Mouse (Mus musculus): ENCODE data around the gene Atn1. TPM values are rescaled to one million over a fixed set of nuclear protein-coding genes. Genes with fewer than 3 reads are reported as not detected.
"Not testable (repeated sequence)": the region's sequence is repeated elsewhere in the genome, so short reads cannot be mapped to it uniquely, and the experiment has no call there.

The Atn1 gene
- 100 to 1,000 TPM; 147 to 149 TPM for total RNA-seq (2021)
- long read RNA-seq, experiment 1, partial matches to known transcripts: 4 of 5 reads
- long read RNA-seq, experiment 1, other reads (novel, unspliced or antisense): 1 of 5 reads
- long read RNA-seq, experiment 2, partial matches to known transcripts: 12 of 17 reads
- long read RNA-seq, experiment 2, other reads (novel, unspliced or antisense): 5 of 17 reads

GRCm38 (mm10) chr6:124755831-124756595 is at the start of gene Atn1, which contains the start of gene Gm45234:
Atn1 (minus strand) TSS chr6:124756524.
Gm45234 (minus strand) TSS chr6:124756021.
- peak in 1 of 2 experiments; percentile 57 for DNase-seq (ENCODE audit: low spot score in 2 of 2)

DNA sequence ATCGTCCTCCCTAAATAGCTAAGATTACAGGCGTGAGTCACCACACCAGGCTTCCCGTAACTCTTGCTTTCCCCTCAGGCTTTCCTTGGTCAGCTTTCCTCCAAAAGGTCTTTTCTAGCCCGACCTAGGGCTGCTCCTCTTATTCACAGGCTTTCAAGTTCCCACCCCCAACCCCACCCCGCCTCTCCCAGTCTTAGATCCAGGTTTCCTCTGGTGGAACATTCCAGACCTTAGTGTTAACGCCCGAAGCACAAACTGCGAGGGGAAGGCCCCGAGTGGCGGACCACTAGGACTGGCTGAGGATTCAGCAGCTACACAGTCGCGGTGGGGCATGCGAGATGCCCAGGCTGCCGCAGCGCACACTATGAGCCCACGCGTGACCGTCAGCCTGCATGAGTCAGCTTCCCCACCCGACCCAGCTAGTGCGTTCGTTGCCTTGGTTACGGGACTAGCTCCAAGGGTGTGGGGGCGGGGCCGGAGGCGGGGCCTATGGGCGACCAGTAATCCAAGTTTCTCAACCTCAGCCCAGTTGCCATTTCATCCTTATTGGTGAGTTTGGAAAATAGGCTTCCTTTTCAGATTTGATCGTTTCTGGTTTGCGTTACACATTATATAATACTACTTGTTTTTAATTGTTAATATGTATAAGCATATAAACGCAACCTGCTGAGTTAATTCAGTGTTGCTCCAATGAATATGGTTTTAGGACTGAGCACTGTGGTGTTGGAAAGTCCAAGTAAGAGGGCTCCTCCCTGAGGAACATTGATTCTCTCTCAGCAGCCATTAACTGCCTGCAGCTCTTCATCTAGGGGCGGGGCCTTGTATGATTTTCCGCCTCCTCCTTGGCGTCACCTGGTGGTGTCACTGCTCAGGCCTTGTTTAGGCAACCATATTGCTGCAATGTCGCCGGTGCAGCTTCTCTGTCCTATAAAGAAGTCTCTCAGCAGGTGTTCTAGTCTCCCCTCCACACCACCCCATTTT is 49.3 kb upstream of the Atn1 start:
- DNase-seq (ENCODE audit: low spot score in 2 of 2): peak; percentile 92 to 97

DNA sequence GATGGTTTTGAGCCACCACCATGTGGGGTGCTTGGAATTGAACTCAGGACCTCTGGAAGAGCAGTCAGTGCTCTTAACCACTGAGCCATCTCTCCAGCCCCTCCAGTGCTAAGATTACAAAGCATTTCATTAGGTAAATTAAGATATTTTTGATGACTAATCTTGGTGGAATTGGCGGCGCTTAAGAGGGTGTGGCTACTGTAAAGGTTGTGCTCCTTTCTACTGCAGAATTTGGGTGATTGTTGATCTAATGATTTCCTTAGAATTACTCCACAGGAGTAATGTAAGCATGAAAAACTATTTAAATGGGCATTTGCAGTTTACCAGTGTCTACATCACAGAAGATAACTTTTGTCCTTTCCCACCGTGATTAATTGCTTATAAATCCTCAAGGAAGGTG is 48.0 kb upstream of the Atn1 start:
- no peak for DNase-seq (ENCODE audit: low spot score in 2 of 2)

GRCm38 (mm10) chr6:124803691-124804090 is 47.4 kb upstream of the Atn1 start:
- not testable (repeated sequence) for DNase-seq (ENCODE audit: low spot score in 2 of 2)

DNA sequence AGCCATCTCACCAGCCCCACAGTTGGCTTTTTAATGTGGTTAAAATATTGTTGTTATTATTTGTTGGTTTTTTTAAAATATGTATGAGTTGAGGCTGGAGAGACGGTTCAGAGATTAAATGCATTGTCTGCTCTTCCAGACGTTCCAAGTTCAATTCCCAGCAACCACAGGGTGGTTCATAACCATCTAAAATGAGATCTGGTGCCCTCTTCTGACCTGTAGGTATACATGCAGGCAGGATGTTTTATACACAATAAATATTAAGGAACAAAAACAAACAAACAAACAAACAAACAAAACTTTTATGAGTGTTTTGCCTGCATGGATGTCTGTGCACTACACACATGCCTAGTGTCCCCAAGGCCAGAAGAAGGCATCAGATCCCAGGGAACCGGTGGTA is 46.7 kb upstream of the Atn1 start:
- no peak for DNase-seq (ENCODE audit: low spot score in 2 of 2)

DNA sequence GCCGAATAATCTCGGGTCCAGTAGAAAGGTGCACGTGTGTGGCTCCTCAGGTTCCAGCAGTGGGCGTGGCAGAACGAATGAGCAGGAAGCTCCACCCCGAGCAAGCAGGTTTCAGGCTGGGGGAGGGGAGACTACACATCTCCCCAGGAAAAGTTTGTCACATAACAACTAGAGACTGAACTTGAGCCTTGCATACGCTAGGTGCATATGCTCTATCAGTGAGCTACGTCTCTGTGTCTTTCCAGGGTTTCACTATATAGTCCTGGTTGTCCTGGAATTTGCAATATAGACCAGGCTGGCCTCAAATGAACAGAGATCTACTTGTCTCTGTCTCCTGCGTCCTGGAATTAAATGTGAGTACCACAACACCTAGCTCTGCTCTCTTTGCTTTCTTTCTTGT is 46.1 kb upstream of the Atn1 start:
- DNase-seq (ENCODE audit: low spot score in 2 of 2): not testable (repeated sequence)

DNA sequence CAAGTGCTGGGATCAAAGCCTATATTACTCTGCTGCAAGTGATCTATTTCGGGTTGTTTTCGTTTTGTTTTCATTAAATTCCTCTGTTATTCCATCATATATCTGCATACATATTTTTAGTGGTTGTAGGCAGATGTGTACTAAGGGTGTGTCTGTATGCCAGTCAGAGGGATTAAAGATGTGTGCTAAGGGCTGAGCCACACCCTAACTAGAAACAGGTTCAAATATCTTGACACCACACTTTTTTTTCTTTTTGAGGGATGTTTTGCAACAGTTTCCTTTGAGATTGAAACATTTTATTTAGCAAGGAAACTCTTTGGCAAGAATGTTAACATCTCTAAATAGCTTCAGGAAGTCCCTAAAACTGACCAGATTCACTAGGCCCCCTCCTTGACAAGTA is 39.9 kb upstream of the Atn1 start:
- DNase-seq (ENCODE audit: low spot score in 2 of 2): no peak

DNA sequence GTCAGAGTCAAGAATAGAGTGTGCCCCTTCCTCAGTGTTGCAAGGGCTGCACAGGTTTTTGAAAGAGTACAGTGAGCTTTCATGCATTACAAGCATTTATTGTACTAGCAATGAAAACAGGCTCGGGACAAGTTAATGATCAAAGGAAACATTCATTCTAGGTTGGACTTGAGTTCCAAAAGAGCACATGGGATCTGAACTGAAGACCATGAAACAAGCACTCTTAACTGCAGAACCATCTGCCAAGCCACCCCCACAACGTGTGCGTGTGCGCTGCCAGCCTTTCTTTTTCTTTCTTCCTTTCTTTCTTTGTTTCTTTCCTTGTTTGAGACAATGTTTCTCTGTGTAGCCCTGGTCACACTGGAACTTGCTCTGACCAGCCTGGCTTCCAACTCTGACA is 39.5 kb upstream of the Atn1 start:
- DNase-seq (ENCODE audit: low spot score in 2 of 2): no peak

DNA sequence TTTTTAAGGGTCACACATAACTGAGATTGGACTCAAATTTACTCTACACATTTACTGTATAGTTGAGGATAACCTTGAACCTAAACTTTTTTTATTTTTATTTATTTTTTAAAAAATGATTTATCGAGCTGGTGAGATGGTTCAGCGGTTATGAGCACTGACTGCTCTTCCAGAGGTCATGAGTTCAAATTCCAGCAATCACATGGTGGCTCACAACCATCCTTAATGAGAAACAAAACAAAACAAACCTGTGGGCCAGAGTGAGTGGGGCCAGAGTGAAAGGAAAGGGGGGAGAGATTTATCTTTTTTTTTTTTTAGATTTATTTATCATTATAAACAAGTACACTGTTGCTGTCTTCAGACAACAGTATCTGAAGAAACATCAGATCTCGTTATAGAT is 35.6 kb upstream of the Atn1 start:
- no peak for DNase-seq (ENCODE audit: low spot score in 2 of 2)

DNA sequence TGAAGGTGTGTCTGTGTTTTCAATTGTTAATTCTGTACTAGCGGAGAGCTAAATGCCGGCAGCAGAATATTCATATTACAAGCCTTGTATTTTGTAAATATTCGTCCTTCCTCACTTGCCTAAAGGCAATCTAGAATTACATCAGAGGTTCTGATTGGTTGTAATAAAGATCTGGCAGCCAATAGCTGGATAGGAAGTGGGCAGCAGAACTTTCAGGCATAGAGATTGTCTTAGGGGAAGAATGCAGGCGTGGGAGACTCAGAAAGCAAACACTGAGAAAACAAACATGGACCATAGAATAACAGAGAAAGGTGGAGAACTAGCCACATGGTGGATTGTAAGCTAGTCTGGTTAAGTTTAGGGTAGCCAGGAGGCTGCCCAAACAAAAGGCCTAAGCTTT is 33.8 kb upstream of the Atn1 start:
- DNase-seq (ENCODE audit: low spot score in 2 of 2): no peak

- DNase-seq (ENCODE audit: low spot score in 2 of 2): no peak
Measured at GRCm38 (mm10) chr6:124789519-124789918, 33.2 kb upstream of the Atn1 start.

GRCm38 (mm10) chr6:124787722-124788121 is 31.4 kb upstream of the Atn1 start:
- DNase-seq (ENCODE audit: low spot score in 2 of 2): no peak

DNA sequence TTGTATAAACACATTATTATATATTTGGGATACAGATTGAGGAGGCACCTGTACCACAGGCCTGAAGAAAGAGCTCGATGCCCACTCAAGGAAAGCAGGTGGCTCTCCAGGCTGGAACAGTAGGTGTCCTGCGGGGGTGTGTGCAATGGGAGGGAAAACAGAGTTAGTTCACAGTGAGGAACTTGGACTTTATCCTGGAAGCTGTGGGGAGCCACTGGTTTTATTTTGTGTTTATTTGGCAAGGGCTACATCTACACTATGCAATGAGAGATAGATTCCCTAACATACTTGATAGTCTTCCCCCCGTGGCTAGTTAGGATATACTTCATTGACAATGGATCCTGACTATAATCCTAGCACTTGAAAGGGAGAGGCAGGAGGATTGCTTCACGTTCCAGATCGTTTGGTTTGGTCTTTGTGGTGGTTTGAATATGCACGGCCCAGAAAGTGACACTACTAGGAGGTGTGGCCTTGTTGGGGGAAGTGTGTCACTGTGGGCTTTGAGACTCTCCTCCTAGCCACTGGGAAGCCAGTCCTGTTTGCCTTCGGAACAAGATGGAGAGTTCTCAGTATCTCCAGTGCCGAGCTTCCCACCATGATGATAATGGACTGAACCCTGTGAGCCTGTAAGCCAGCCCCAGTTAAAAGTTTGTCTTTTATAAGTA is 30.6 kb upstream of the Atn1 start:
- DNase-seq (ENCODE audit: low spot score in 2 of 2): no peak

- DNase-seq (ENCODE audit: low spot score in 2 of 2): no peak
Measured at GRCm38 (mm10) chr6:124782436-124782835, 26.1 kb upstream of the Atn1 start.

GRCm38 (mm10) chr6:124780917-124781316 is 24.6 kb upstream of the Atn1 start:
- DNase-seq (ENCODE audit: low spot score in 2 of 2): no peak

GRCm38 (mm10) chr6:124779984-124780416 is 23.7 kb upstream of the Atn1 start:
- no peak for DNase-seq (ENCODE audit: low spot score in 2 of 2)

DNA sequence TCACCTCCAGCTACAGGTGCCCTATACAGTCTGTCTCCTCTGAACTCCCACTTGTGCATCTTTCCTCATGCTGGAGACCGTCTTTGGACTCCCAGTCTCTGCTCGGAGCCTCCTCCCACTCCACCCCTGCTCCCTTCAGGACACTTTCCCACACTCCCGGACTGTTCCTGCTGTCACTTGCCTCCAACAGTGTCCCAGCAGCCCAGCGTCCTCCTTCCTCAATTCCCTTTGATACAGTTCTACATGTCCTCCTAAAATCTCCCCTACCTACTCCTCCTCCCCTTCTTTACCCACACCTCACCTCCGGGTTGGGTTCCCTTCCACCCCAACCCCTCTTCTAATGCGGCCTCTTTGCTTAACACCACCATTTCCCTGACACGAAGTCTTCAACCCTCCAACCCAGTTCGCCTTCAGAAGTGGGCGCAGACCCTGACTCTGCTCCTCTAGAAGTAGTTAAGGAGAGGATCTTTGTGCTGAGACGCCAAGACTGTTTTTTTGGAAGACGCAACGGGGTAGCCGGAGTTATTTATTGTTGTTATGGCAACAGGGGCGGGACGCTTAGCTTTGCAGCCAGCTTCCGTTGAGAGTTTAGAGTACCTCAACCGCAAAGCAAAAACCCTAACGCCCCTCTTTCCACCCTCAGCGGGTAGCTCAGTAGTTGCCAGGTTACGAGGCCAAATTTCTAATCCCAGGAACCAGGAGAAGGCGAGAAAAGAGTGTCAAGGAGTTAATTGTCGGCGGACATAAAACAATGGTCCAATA is 23.1 kb upstream of the Atn1 start, which contains the start of gene Lrrc23:
Lrrc23 (minus strand) TSS at position 506 of the 762 bp plus-strand sequence.
- DNase-seq (ENCODE audit: low spot score in 2 of 2): no peak

GRCm38 (mm10) chr6:124770511-124770910 is 14.2 kb upstream of the Atn1 start:
- no peak for DNase-seq (ENCODE audit: low spot score in 2 of 2)

- no peak for DNase-seq (ENCODE audit: low spot score in 2 of 2)
Measured at GRCm38 (mm10) chr6:124770013-124770412, 13.7 kb upstream of the Atn1 start.

- DNase-seq (ENCODE audit: low spot score in 2 of 2): peak; percentile 56 to 75
Measured at GRCm38 (mm10) chr6:124769101-124769765, 12.9 kb upstream of the Atn1 start, which contains the start of gene Eno2. Eno2 (minus strand) TSS chr6:124769673.

Measured in layer of hippocampus, postnatal 14 days (tissue).